Mouse (Mus musculus) thymus, adult 2 months (tissue): ENCODE measurements around the gene Adora1. TPM values are rescaled to one million over a fixed set of nuclear protein-coding genes. Genes with fewer than 3 reads are reported as not detected.

ENCODE experiments used
- DNase-seq: peaks from one replicate; pipeline ENCODE4 v3.0.0; 2021
- H3K27ac ChIP-seq: fragments of 200-500 bp; 2 replicates; pipeline ENCODE4 v1.5.1; 2012; ENCODE audit warnings: low read length, control low read depth; ENCODE audit not compliant: control insufficient read depth, insufficient read depth
- H3K27me3 ChIP-seq: fragments of 200-500 bp; 2 replicates; pipeline ENCODE4 v1.6.1; 2012; ENCODE audit warnings: mild to moderate bottlenecking, low read length, moderate library complexity, mixed read lengths; ENCODE audit not compliant: control insufficient read depth, insufficient read depth
- H3K36me3 ChIP-seq: fragments of 200-500 bp; 2 replicates; pipeline ENCODE4 v1.6.1; 2012; ENCODE audit warnings: mild to moderate bottlenecking, low read length, moderate library complexity; ENCODE audit not compliant: control insufficient read depth, insufficient read depth
- H3K4me1 ChIP-seq: fragments of 200-500 bp; replicated peaks from 2 replicates; pipeline ENCODE4 v1.6.1; 2012; ENCODE audit warnings: low read length; ENCODE audit not compliant: control insufficient read depth, insufficient read depth
- H3K4me3 ChIP-seq: fragments of 200-500 bp; 2 replicates; pipeline ENCODE4 v1.5.1; 2012; ENCODE audit warnings: mild to moderate bottlenecking, low read length, control low read depth, moderate library complexity; ENCODE audit not compliant: control insufficient read depth, insufficient read depth
- CTCF ChIP-seq: fragments of 200-500 bp; IDR thresholded peaks from 2 replicates; pipeline ENCODE4 v1.5.1; 2012; ENCODE audit warnings: mild to moderate bottlenecking, control low read depth, low read length, moderate library complexity, borderline replicate concordance; ENCODE audit not compliant: control insufficient read depth, poor library complexity, insufficient read depth; ENCODE audit errors: extremely low read depth
- POLR2A ChIP-seq: fragments of 200-500 bp; IDR thresholded peaks from 2 replicates; pipeline ENCODE4 v1.6.1; 2012; ENCODE audit warnings: mild to moderate bottlenecking, low read length, control low read depth, moderate library complexity; ENCODE audit not compliant: control insufficient read depth, poor library complexity, insufficient read depth; ENCODE audit errors: extremely low read depth
- WGBS: fragments of 180-500 bp; shearing (Covaris S2); methylation state at CpG from one replicate; pipeline ENCODE4 v1.1.7; 2018; 5-methylcytosine and 5-hydroxymethylcytosine counted together
- polyA plus RNA-seq: library from polyadenylated mRNA; depleted of rRNA; stranded (reverse); fragments of >200 nt; gene quantifications from 2 replicates; pipeline ENCODE4 v1.2.3, GENCODE M21; 2012

Adora1 gene
- polyA plus RNA-seq, 1 experiment: 6.2 TPM

GRCm38 (mm10) chr1:134233681-134234454, 1.4 kb downstream of the Adora1 start:
- Histone ChIP-seq H3K27ac (no peak overlapping the region), H3K4me1 (no peaks in the 10 kb centered on the region)

DNA sequence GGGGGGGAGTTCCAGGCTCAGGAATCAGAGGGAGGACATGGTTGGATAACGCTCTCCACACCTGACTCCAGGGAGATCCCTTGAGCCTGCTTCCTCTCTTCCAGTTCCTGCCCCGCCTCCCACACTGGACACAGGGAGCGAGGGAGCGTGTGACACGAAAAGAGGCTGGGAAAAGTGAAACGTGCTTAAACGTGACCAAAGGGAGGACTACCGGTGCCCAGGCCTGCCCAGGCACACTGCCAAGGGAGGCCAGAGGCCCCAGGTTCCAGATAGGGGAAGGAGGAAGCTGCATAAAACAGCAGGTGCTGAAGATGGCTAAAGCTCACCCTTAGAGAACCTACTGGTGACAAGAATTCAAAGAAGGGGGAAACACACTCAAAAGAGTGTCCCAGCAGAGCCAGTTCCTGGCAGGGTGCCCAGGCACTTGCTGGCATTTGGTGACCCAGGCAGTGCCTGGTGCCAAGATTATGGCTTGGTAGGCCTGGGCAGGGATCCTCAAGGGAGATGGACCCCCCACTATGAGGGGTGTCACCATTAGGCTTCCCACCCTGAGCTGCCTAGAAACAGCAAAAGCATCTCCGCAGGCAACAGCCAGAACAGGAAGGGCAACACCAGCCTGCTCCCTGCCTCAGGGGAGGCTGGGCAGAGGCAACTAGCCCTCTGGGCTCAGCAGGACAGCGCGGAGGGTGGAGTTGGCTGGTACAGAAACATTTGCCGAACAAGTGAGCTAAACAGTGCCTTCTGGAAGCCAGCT, 2.3 kb downstream of the Adora1 start:
- no peaks in the 10 kb centered on the region for H3K36me3 ChIP-seq
- TF ChIP-seq CTCF: no peak
- TF ChIP-seq POLR2A: no peak
- no peaks in the 10 kb centered on the region for H3K4me1 ChIP-seq
- 49% methylated on average over 12 of the region's 12 CpGs for WGBS
- no peaks in the 10 kb centered on the region; the same call in 1 of the 2 replicates for H3K27me3 ChIP-seq
- H3K27ac ChIP-seq: no peak overlapping the region
- DNase-seq: no peak
- no peak overlapping the region for H3K4me3 ChIP-seq

More at GRCm38 (mm10) chr1:134233681-134234454, 1.4 kb downstream of the Adora1 start:
- no peaks in the 10 kb centered on the region for H3K36me3 ChIP-seq
- TF ChIP-seq CTCF: no peak
- no peak for TF ChIP-seq POLR2A
- whole genome bisulfite sequencing: 47% methylated on average over 19 of the region's 19 CpGs
- H3K27me3 ChIP-seq: no peaks in the 10 kb centered on the region; the same call in 1 of the 2 replicates
- no peak overlapping the region for H3K4me3 ChIP-seq
- no peak for DNase-seq

DNA sequence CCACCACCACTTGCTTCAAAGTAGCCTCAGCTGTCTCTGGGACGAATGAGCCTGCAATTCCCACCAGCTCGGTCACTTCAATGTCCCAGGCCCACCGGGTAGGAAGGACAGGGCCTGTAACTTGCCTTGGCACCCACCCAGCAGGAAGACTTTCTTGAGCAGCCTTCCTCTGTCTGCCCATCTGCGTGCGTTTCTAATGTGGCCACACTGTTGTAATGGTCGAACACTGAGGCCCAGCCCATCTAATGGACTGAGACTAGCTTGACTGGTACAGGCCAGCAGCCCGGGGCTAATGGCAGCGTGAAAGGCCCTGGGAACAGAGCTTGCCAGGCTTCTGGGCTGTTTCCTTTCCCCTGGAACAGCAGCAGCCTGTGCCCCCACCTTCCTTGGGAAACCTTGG, 2.9 kb downstream of the Adora1 start:
- Histone ChIP-seq H3K27me3 (no peaks in the 10 kb centered on the region; the same call in 1 of the 2 replicates), H3K36me3 (no peaks in the 10 kb centered on the region), H3K27ac (no peak overlapping the region), H3K4me1 (no peaks in the 10 kb centered on the region), H3K4me3 (no peak overlapping the region)
- TF ChIP-seq CTCF: no peak
- no peak for TF ChIP-seq POLR2A
- no peak for DNase-seq
- WGBS: 82% methylated on average over 8 of the region's 8 CpGs

DNA sequence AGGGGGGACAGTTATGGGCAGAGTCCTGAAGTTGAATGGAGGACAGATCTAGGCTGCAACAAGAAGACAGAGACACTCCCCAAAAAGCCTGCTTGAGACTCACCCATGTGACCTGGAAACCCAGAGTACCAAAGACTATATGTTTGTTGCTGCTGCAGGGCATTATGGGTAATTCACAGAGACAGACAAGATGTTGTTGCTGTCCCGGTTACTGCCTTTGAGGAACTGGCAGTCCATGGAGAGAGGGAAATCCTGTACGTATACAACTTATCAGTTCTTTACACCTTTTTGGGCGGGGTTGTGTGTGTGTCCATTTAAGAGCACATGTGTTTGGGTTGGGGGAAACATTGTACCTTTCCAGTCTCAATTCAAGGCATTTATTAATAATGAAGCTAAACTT, 3.5 kb downstream of the Adora1 start:
- Histone ChIP-seq H3K4me3 (no peak overlapping the region), H3K27me3 (no peaks in the 10 kb centered on the region; the same call in 1 of the 2 replicates), H3K27ac (no peak overlapping the region), H3K36me3 (no peaks in the 10 kb centered on the region), H3K4me1 (no peaks in the 10 kb centered on the region)
- TF ChIP-seq POLR2A (no peak), CTCF (no peak)
- no peak for DNase-seq
- WGBS: 91% methylated on average over 3 of the region's 3 CpGs

DNA sequence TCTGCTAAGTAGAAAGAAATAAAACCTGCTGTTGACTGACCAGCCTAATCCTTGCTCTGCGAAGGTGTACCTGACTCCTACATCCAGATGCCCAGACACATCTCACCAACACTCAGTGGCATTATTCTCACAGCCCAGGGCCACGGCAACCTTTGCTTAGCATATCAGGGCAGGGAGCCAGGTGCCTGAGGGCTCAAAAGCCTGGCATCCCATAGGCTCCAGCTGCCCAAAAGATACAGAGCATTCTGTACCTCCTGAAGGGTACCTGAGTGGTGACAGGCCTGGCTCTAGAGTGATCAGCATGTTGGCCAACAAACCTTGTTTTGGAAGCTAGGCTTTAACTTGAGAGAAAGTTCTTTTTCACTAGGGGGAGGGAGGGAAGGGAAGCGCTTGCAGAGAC, 4.0 kb downstream of the Adora1 start:
- Histone ChIP-seq H3K27me3 (no peaks in the 10 kb centered on the region; the same call in 1 of the 2 replicates), H3K4me3 (no peak overlapping the region), H3K36me3 (no peaks in the 10 kb centered on the region), H3K4me1 (no peaks in the 10 kb centered on the region), H3K27ac (no peak overlapping the region; the same call in 1 of the 2 replicates)
- DNase-seq: no peak
- WGBS: 88% methylated on average over 3 of the region's 3 CpGs
- no peak for TF ChIP-seq POLR2A
- TF ChIP-seq CTCF: no peak

GRCm38 (mm10) chr1:134230638-134231228, 4.5 kb downstream of the Adora1 start:
- TF ChIP-seq CTCF: no peak
- no peak for TF ChIP-seq POLR2A
- Histone ChIP-seq H3K36me3 (no peaks in the 10 kb centered on the region), H3K27me3 (no peaks in the 10 kb centered on the region; the same call in 1 of the 2 replicates), H3K4me3 (no peak overlapping the region), H3K4me1 (no peaks in the 10 kb centered on the region), H3K27ac (no peak overlapping the region)
- no peak for DNase-seq
- 88% methylated on average over 10 of the region's 10 CpGs for WGBS
